Mouse (Mus musculus) heart, postnatal 25 days (tissue): ENCODE results near the gene Gm10715. TPM values are rescaled to one million over a fixed set of nuclear protein-coding genes. Genes with fewer than 3 reads are reported as not detected.
"Not testable (repeated sequence)": the region's sequence is repeated elsewhere in the genome, so short reads cannot be mapped to it uniquely, and the experiment has no call there.

Source experiments
- DNase-seq: peaks from one replicate; pipeline ENCODE4 v3.0.0; 2022; ENCODE audit warnings: low spot score
- intact Hi-C: fragments of 180-260 bp; cut with DNase I; formaldehyde crosslinking; loops from one replicate; pipeline ENCODE4 v1.15.1; 2025
- total RNA-seq, 2 experiments: library from RNA; stranded (reverse); gene quantifications; 2 replicates each; pipeline ENCODE4 v1.2.3; 2021

Gm10715 gene
- not detected for total RNA-seq

DNA sequence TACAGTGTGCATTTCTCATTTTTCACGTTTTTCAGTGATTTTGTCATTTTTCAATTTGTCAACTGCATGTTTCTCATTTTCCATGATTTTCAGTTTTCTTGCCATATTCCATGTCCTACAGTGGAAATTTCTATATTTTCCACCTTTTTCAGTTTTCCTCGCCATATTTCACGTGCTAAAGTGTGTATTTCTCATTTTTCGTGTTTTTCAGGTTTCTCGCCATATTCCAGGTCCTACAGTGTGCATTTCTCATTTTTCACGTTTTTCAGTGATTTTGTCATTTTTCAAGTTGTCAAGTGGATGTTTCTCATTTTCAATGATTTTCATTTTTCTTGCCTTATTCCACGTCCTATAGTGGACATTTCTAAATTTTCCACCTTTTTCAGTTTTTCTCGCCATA lies at the start of gene Gm10715:
Gm10715 (plus strand) TSS at position 301 of the 400 bp plus-strand sequence.
- intact Hi-C loops = not testable (repeated sequence)

DNA sequence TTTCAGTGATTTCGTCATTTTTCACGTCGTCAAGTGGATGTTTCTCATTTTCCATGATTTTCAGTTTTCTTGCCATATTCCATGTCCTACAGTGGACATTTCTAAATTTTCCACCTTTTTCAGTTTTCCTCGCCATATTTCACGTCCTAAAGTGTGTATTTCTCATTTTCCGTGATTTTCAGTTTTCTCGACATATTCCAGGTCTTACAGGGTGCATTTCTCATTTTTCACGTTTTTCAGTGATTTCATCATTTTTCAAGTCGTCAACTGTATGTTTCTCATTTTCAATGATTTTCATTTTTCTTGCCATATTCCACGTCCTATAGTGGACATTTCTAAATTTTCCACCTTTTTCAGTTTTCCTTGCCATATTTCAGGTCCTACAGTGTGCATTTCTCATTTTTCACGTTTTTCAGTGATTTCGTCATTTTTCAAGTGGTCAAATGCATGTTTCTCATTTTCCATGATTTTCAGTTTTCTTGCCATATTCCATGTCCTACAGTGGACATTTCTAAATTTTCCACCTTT lies 36.2 kb upstream of the Gm10715 start, which contains the start of gene Gm10722:
Gm10722 (plus strand) TSS at position 478 of the 528 bp plus-strand sequence.
- DNase-seq = peak; percentile 6

More for the DNA sequence above, at the start of gene Gm10715:
- not testable (repeated sequence) for DNase-seq

DNA sequence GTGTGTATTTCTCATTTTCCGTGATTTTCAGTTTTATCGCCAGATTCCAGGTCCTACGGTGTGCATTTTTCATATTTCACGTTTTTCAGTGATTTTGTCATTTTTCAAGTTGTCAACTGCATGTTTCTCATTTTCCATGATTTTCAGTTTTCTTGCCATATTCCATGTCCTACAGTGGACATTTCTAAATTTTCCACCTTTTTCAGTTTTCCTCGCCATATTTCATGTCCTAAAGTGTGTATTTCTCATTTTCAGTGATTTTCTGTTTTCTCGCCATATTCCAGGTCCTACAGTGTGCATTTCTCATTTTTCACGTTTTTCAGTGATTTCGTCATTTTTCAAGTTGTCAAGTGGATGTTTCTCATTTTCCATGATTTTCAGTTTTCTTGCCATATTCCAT lies 35.7 kb upstream of the Gm10715 start:
- intact Hi-C loops = not testable (repeated sequence)

More for the DNA sequence above, 36.2 kb upstream of the Gm10715 start, which contains the start of gene Gm10722:
- intact Hi-C loops = not testable (repeated sequence)

DNA sequence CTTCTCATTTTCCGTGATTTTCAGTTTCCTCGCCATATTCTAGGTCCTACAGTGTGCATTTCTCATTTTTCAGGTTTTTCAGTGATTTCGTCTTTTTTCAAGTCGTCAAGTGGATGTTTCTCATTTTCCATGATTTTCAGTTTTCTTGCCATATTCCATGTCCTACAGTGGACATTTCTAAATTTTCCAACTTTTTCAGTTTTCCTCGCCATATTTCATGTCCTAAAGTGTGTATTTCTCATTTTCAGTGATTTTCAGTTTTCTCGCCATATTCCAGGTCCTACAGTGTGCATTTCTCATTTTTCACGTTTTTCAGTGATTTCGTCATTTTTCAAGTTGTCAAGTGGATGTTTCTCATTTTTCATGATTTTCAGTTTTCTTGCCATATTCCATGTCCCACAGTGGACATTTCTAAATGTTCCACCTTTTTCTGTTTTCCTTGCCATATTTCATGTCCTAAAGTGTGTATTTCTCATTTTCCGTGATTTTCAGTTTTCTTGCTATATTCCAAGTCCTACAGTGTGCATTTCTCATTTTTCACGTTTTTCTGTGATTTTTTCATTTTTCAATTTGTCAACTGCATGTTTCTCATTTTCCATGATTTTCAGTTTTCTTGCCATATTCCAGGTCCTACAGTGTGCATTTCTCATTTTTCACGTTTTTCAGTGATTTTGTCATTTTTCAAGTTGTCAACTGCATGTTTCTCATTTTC lies 34.6 kb upstream of the Gm10715 start:
- intact Hi-C loops = not testable (repeated sequence)

More for the DNA sequence above, 35.7 kb upstream of the Gm10715 start:
- DNase-seq = peak; percentile 5

DNA sequence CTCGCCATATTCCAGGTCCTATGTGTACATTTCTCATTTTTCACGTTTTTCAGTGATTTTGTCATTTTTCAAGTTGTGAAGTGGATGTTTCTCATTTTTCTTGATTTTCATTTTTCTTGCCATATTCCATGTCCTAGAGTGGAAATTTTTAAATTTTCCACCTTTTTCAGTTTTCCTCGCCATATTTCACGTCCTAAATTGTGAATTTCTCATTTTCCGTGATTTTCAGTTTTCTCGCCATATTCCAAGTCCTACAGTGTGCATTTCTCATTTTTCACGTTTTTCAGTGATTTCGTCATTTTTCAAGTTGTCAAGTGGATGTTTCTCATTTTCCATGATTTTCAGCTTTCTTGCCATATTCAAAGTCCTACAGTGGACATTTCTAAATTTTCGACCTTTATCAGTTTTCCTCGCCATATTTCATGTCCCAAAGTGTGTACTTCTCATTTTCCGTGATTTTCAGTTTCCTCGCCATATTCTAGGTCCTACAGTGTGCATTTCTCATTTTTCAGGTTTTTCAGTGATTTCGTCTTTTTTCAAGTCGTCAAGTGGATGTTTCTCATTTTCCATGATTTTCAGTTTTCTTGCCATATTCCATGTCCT lies 33.8 kb upstream of the Gm10715 start, which contains the start of gene Gm11168:
Gm11168 (plus strand) TSS at position 553 of the 603 bp plus-strand sequence.
- DNase-seq, intact Hi-C loops: not testable (repeated sequence)

More for the DNA sequence above, 34.6 kb upstream of the Gm10715 start:
- peak; percentile 92 for DNase-seq

DNA sequence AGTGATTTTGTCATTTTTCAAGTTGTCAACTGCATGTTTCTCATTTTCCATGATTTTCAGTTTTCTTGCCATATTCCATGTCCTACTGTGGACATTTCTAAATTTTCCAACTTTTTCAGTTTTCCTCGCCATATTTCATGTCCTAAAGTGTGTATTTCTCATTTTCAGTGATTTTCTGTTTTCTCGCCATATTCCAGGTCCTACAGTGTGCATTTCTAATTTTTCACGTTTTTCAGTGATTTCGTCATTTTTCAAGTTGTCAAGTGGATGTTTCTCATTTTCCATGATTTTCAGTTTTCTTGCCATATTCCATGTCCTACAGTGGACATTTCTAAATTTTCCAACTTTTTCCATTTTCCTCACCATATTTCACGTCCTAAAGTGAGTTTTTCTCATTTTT lies 30.5 kb upstream of the Gm10715 start:
- intact Hi-C loops, DNase-seq: not testable (repeated sequence)

DNA sequence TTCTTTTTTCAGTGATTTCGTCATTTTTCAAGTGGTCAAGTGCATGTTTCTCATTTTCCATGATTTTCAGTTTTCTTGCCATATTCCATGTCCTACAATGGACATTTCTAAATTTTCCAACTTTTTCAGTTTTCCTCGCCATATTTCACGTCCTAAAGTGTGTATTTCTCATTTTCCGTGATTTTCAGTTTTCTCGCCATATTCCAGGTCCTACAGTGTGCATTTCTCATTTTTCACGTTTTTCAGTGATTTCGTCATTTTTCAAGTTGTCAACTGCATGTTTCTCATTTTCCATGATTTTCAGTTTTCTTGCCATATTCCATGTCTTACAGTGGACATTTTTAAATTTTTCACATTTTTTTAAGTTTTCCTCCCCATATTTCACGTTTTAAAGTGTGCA lies 30.0 kb upstream of the Gm10715 start:
- intact Hi-C loops = not testable (repeated sequence)
- DNase-seq = peak; percentile 97

DNA sequence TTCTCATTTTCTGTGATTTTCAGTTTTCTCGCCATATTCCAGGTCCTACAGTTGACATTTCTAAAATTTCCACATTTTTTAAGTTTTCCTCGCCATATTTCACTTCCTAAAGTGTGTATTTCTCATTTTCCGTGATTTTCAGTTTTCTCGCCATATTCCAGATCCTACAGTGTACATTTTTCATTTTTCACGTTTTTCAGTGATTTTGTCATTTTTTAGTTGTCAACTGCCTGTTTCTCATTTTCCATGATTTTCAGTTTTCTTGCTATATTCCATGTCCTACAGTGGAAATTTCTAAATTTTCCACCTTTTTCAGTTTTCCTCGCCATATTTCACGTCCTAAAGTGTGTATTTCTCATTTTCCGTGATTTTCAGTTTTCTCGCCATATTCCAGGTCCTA lies 29.4 kb upstream of the Gm10715 start:
- intact Hi-C loops, DNase-seq: not testable (repeated sequence)

DNA sequence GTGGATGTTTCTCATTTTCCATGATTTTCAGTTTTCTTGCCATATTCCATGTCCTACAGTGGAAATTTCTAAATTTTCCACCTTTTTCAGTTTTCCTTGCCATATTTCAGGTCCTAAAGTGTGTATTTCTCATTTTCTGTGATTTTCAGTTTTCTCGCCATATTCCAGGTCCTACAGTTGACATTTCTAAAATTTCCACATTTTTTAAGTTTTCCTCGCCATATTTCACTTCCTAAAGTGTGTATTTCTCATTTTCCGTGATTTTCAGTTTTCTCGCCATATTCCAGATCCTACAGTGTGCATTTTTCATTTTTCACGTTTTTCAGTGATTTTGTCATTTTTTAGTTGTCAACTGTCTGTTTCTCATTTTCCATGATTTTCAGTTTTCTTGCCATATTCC lies 27.3 kb upstream of the Gm10715 start:
- intact Hi-C loops, DNase-seq: not testable (repeated sequence)

DNA sequence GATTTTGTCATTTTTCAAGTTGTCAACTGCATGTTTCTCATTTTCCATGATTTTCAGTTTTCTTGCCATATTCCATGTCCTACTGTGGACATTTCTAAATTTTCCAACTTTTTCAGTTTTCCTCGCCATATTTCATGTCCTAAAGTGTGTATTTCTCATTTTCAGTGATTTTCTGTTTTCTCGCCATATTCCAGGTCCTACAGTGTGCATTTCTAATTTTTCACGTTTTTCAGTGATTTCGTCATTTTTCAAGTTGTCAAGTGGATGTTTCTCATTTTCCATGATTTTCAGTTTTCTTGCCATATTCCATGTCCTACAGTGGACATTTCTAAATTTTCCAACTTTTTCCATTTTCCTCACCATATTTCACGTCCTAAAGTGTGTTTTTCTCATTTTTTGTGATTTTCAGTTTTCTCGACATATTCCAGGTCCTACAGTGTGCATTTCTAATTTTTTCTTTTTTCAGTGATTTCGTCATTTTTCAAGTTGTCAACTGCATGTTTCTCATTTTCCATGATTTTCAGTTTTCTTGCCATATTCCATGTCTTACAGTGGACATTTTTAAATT lies 24.5 kb upstream of the Gm10715 start:
- intact Hi-C loops, DNase-seq: not testable (repeated sequence)

DNA sequence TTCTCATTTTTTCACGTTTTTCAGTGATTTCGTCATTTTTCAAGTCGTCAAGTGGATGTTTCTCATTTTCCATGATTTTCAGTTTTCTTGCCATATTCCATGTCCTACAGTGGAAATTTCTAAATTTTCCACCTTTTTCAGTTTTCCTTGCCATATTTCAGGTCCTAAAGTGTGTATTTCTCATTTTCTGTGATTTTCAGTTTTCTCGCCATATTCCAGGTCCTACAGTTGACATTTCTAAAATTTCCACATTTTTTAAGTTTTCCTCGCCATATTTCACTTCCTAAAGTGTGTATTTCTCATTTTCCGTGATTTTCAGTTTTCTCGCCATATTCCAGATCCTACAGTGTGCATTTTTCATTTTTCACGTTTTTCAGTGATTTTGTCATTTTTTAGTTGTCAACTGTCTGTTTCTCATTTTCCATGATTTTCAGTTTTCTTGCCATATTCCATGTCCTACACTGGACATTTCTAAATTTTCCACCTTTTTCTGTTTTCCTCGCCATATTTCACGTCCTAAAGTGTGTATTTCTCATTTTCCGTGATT lies 23.9 kb upstream of the Gm10715 start, which contains the start of gene Gm10721:
Gm10721 (plus strand) TSS at position 408 of the 547 bp plus-strand sequence.
- intact Hi-C loops = not testable (repeated sequence)

DNA sequence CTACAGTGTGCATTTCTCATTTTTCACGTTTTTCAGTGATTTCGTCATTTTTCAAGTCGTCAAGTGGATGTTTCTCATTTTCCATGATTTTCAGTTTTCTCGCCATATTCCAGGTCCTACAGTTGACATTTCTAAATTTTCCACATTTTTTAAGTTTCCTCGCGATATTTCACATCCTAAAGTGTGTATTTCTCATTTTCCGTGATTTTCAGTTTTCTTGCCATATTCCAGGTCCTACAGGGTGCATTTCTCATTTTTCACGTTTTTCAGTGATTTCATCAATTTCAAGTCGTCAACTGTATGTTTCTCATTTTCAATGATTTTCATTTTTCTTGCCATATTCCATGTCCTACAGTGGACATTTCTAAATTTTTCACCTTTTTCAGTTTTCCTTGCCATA lies 21.3 kb upstream of the Gm10715 start, which contains the start of gene Gm10720:
Gm10720 (plus strand) TSS at position 301 of the 400 bp plus-strand sequence.
- intact Hi-C loops = not testable (repeated sequence)

More for the DNA sequence above, 23.9 kb upstream of the Gm10715 start, which contains the start of gene Gm10721:
- DNase-seq = not testable (repeated sequence)

DNA sequence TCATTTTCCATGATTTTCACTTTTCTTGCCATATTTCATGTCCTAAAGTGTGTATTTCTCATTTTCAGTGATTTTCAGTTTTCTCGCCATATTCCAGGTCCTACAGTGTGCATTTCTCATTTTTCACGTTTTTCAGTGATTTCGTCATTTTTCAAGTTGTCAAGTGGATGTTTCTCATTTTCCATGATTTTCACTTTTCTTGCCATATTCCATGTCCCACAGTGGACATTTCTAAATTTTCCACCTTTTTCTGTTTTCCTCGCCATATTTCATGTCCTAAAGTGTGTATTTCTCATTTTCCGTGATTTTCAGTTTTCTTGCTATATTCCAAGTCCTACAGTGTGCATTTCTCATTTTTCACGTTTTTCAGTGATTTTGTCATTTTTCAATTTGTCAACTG lies 20.8 kb upstream of the Gm10715 start:
- intact Hi-C loops, DNase-seq: not testable (repeated sequence)

More for the DNA sequence above, 21.3 kb upstream of the Gm10715 start, which contains the start of gene Gm10720:
- DNase-seq = not testable (repeated sequence)

DNA sequence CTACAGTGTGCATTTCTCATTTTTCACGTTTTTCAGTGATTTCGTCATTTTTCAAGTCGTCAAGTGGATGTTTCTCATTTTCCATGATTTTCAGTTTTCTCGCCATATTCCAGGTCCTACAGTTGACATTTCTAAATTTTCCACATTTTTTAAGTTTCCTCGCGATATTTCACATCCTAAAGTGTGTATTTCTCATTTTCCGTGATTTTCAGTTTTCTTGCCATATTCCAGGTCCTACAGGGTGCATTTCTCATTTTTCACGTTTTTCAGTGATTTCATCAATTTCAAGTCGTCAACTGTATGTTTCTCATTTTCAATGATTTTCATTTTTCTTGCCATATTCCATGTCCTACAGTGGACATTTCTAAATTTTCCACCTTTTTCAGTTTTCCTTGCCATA lies 19.6 kb upstream of the Gm10715 start, which contains the start of gene Gm10719:
Gm10719 (plus strand) TSS at position 301 of the 400 bp plus-strand sequence.
- intact Hi-C loops, DNase-seq: not testable (repeated sequence)

DNA sequence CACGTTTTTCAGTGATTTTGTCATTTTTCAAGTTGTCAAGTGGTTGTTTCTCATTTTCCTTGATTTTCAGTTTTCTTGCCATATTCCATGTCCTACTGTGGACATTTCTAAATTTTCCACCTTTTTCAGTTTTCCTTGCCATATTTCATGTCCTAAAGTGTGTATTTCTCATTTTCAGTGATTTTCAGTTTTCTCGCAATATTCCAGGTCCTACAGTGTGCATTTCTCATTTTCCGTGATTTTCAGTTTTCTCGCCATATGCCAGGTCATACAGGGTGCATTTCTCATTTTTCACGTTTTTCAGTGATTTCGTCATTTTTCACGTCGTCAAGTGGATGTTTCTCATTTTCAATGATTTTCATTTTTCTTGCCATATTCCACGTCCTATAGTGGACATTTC lies 17.7 kb upstream of the Gm10715 start:
- intact Hi-C loops = not testable (repeated sequence)

DNA sequence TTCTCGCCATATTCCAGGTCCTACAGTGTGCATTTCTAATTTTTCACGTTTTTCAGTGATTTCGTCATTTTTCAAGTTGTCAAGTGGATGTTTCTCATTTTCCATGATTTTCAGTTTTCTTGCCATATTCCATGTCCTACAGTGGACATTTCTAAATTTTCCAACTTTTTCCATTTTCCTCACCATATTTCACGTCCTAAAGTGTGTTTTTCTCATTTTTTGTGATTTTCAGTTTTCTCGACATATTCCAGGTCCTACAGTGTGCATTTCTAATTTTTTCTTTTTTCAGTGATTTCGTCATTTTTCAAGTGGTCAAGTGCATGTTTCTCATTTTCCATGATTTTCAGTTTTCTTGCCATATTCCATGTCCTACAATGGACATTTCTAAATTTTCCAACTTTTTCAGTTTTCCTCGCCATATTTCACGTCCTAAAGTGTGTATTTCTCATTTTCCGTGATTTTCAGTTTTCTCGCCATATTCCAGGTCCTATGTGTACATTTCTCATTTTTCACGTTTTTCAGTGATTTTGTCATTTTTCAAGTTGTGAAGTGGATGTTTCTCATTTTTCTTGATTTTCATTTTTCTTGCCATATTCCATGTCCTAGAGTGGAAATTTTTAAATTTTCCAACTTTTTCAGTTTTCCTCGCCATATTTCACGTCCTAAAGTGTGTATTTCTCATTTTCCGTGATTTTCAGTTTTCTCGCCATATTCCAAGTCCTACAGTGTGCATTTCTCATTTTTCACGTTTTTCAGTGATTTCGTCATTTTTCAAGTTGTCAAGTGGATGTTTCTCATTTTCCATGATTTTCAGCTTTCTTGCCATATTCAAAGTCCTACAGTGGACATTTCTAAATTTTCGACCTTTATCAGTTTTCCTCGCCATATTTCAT lies 16.6 kb upstream of the Gm10715 start:
- DNase-seq = peak; percentile 12
- intact Hi-C loops = not testable (repeated sequence)

More for the DNA sequence above, 17.7 kb upstream of the Gm10715 start:
- not testable (repeated sequence) for DNase-seq

DNA sequence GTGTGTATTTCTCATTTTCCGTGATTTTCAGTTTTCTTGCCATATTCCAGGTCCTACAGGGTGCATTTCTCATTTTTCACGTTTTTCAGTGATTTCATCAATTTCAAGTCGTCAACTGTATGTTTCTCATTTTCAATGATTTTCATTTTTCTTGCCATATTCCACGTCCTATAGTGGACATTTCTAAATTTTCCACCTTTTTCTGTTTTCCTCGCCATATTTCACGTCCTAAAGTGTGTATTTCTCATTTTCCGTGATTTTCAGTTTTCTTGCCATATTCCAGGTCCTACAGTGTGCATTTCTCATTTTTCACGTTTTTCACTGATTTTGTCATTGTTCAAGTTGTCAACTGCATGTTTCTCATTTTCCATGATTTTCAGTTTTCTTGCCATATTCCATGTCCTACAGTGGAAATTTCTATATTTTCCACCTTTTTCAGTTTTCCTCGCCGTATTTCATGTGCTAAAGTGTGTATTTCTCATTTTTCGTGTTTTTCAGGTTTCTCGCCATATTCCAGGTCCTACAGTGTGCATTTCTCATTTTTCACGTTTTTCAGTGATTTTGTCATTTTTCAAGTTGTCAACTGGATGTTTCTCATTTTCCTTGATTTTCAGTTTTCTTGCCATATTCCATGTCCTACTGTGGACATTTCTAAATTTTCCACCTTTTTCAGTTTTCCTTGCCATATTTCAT lies 14.2 kb upstream of the Gm10715 start:
- intact Hi-C loops = not testable (repeated sequence)
- DNase-seq = peak; percentile 59
